Mouse (Mus musculus): ENCODE data around the gene Mlf2.

GRCm38 (mm10) chr6:124884714-124885500, 46.3 kb upstream of the Mlf2 start:
- no peak for TF ChIP-seq FLI1 (IDR thresholded peaks at IDR 0.05; ENCODE audit: low read length)
- TF ChIP-seq GATA1 (IDR thresholded peaks at IDR 0.05; ENCODE audit: borderline replicate concordance, low read length): no peak
